Comparison of ENCODE assay signal across 28 mouse cellular contexts in genomic region chr3:16803603-16804002, GRCm38 (mm10).
A peak's percentile ranks its signal among the peaks of the same experiment; 100 is the strongest.
DNase-seq lines count a peak whose midpoint lies in the region; ATAC-seq and TF ChIP-seq lines count a peak whose summit lies in the region.
"Had no signal": no experiment of that assay in that cellular context is flagged by ENCODE, and none has a peak within 500 bp of the region (broad histone marks: within the 10 kb centered on the region; RNA-seq: fewer than 3 reads in every experiment).

No protein-coding gene starts in this region.

- H3K4me2 ChIP-seq in hindbrain, embryonic 14.5 days (replicated peaks), result no peak overlapping the region
- H3K4me2 ChIP-seq in hindbrain, embryonic 16.5 days (ENCODE audit: low read length), result no peak overlapping the region
- H3K4me2 ChIP-seq in midbrain, embryonic 15.5 days, result no peak overlapping the region
- no peak overlapping the region for H3K4me2 ChIP-seq in midbrain, embryonic 11.5 days
- H3K4me2 ChIP-seq: embryonic facial prominence, embryonic 13.5 days; embryonic facial prominence, embryonic 15.5 days; forebrain, embryonic 12.5 days had no signal

- H3K9me3 ChIP-seq in hindbrain, embryonic 14.5 days (ENCODE audit: control insufficient read depth, low read length), result no peaks in the 10 kb centered on the region
- no peaks in the 10 kb centered on the region for H3K9me3 ChIP-seq in hindbrain, embryonic 16.5 days (ENCODE audit: control insufficient read depth, low read length)
- H3K9me3 ChIP-seq in midbrain, embryonic 15.5 days, result no peaks in the 10 kb centered on the region
- H3K9me3 ChIP-seq in midbrain, embryonic 11.5 days (ENCODE audit: control insufficient read depth, low read length), result no peaks in the 10 kb centered on the region
- H3K9me3 ChIP-seq: embryonic facial prominence, embryonic 13.5 days; embryonic facial prominence, embryonic 15.5 days; forebrain, embryonic 10.5 days; forebrain, embryonic 12.5 days; G1E had no signal

- H3K36me3 ChIP-seq in hindbrain, embryonic 14.5 days (replicated peaks; ENCODE audit: control insufficient read depth, insufficient read depth), result no peaks in the 10 kb centered on the region
- no peaks in the 10 kb centered on the region for H3K36me3 ChIP-seq in hindbrain, embryonic 16.5 days (ENCODE audit: control insufficient read depth, insufficient read depth, low read length)
- no peaks in the 10 kb centered on the region for H3K36me3 ChIP-seq in midbrain, embryonic 15.5 days (replicated peaks)
- H3K36me3 ChIP-seq in midbrain, embryonic 11.5 days (ENCODE audit: control insufficient read depth, insufficient read depth, low read length), result no peaks in the 10 kb centered on the region
- H3K36me3 ChIP-seq: embryonic facial prominence, embryonic 13.5 days; embryonic facial prominence, embryonic 15.5 days; forebrain, embryonic 10.5 days; forebrain, embryonic 12.5 days; G1E had no signal

- no peaks in the 10 kb centered on the region for H3K27me3 ChIP-seq in hindbrain, embryonic 14.5 days (ENCODE audit: control insufficient read depth, insufficient read depth, low read length)
- H3K27me3 ChIP-seq in hindbrain, embryonic 16.5 days (replicated peaks; ENCODE audit: control insufficient read depth, insufficient read depth, low read length), result no peaks in the 10 kb centered on the region
- H3K27me3 ChIP-seq in midbrain, embryonic 15.5 days (replicated peaks), result no peaks in the 10 kb centered on the region
- H3K27me3 ChIP-seq in midbrain, embryonic 11.5 days (ENCODE audit: control insufficient read depth, insufficient read depth, low read length), result no peaks in the 10 kb centered on the region
- H3K27me3 ChIP-seq: CH12.LX; embryonic facial prominence, embryonic 13.5 days; embryonic facial prominence, embryonic 15.5 days; forebrain, embryonic 12.5 days; Patski had no signal

- ATAC-seq in hindbrain, embryonic 14.5 days (ENCODE audit: low FRiP score), result no peak
- no peak for ATAC-seq in hindbrain, embryonic 16.5 days
- peak; percentile 63; the same call in 1 of the 2 replicates for ATAC-seq in midbrain, embryonic 15.5 days (replicated peaks)
- no peak for ATAC-seq in midbrain, embryonic 11.5 days (ENCODE audit: low FRiP score)
- ATAC-seq: activated CD4-positive, CD25-positive, alpha-beta regulatory T cell, adult 4 months; CD4-positive, CD25-positive, alpha-beta regulatory T cell, adult 4 months; forebrain, embryonic 14.5 days; forebrain, embryonic 16.5 days; Patski had no signal

- DNase-seq in hindbrain, embryonic 14.5 days (ENCODE audit: low spot score), result no peak
- DNase-seq in midbrain, embryonic 11.5 days (ENCODE audit: low spot score, missing footprints), result no peak
- DNase-seq in brain, embryonic 14.5 days (ENCODE audit: low read depth), result peak; percentile 35
- DNase-seq: adrenal gland, adult 8-10 months; adrenal gland, postnatal 14 days; adrenal gland, postnatal 36 days; B cell, adult 2 months; cerebellum, adult 11 months; cerebellum, adult 18-20 months; cerebellum, adult 8-10 months; cerebellum, adult 9-11 months; cerebellum, postnatal 14 days; cerebellum, postnatal 36 days; embryo, embryonic 11 days had no signal

- TF ChIP-seq POLR2A in brain, embryonic 14.5 days (IDR thresholded peaks at IDR 0.05; ENCODE audit: borderline replicate concordance, extremely low read depth, insufficient read depth, insufficient read length, poor library complexity, severe bottlenecking), result no peak

- 0 out of 2 replicates have a peak overlapping the region, but pooled peaks have one; percentile 38 for H3K27ac ChIP-seq in hindbrain, embryonic 14.5 days
- no peak overlapping the region for H3K27ac ChIP-seq in hindbrain, embryonic 16.5 days (ENCODE audit: low read depth, low read length)
- no peak overlapping the region for H3K27ac ChIP-seq in midbrain, embryonic 15.5 days
- H3K27ac ChIP-seq in midbrain, embryonic 11.5 days (ENCODE audit: low read depth, low read length), result no peak overlapping the region
- H3K27ac ChIP-seq: embryonic facial prominence, embryonic 13.5 days; embryonic facial prominence, embryonic 15.5 days; forebrain, embryonic 10.5 days; forebrain, embryonic 12.5 days had no signal

- no peak overlapping the region for H3K9ac ChIP-seq in hindbrain, embryonic 14.5 days
- H3K9ac ChIP-seq in hindbrain, embryonic 16.5 days (ENCODE audit: low read depth, low read length), result no peak overlapping the region
- no peak overlapping the region for H3K9ac ChIP-seq in midbrain, embryonic 15.5 days
- H3K9ac ChIP-seq in midbrain, embryonic 11.5 days (ENCODE audit: low read length), result no peak overlapping the region
- H3K9ac ChIP-seq: embryonic facial prominence, embryonic 13.5 days; embryonic facial prominence, embryonic 15.5 days; forebrain, embryonic 12.5 days had no signal

- H3K4me1 ChIP-seq in hindbrain, embryonic 14.5 days (replicated peaks; ENCODE audit: control insufficient read depth, insufficient read depth, low read length), result no peaks in the 10 kb centered on the region
- no peaks in the 10 kb centered on the region for H3K4me1 ChIP-seq in hindbrain, embryonic 16.5 days (ENCODE audit: control insufficient read depth, insufficient read depth, low read depth, low read length)
- H3K4me1 ChIP-seq in midbrain, embryonic 15.5 days, result no peaks in the 10 kb centered on the region
- H3K4me1 ChIP-seq in midbrain, embryonic 11.5 days (ENCODE audit: control insufficient read depth, insufficient read depth, low read length), result no peaks in the 10 kb centered on the region
- H3K4me1 ChIP-seq: embryonic facial prominence, embryonic 13.5 days; embryonic facial prominence, embryonic 15.5 days; forebrain, embryonic 10.5 days; forebrain, embryonic 12.5 days had no signal

- no peak for TF ChIP-seq CTCF in brain, embryonic 14.5 days (IDR thresholded peaks at IDR 0.05; ENCODE audit: borderline replicate concordance, extremely low read depth, insufficient read depth, insufficient read length)

- no peak overlapping the region for H3K4me3 ChIP-seq in hindbrain, embryonic 14.5 days (replicated peaks; ENCODE audit: low read length)
- H3K4me3 ChIP-seq in hindbrain, embryonic 16.5 days (ENCODE audit: low read length), result no peak overlapping the region
- H3K4me3 ChIP-seq in midbrain, embryonic 15.5 days, result no peak overlapping the region
- H3K4me3 ChIP-seq in midbrain, embryonic 11.5 days (ENCODE audit: low read depth, low read length), result no peak overlapping the region
- H3K4me3 ChIP-seq: embryonic facial prominence, embryonic 13.5 days; embryonic facial prominence, embryonic 15.5 days; erythroblast, embryonic 14.5 days; forebrain, embryonic 10.5 days; forebrain, embryonic 12.5 days had no signal
